ENCODE assay signal across 20 mouse cellular contexts in the genomic region with DNA sequence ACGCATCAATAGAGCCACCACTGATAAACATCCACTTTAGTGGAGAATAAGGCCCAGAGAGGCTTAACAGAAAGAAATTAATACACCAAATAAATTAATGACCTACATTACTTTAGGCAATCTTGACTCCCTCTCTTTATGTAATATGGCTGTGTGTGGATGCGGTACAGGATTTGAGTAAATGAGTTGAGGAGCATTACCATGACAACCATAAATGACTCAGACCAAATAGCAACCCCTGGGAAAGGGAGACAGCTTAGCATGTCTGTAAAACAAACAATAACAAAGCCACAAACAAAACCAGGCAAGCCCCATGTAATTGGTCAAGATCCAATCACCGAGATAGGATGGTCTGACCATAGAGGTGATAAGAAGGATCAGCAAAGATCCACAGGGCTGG.
DNase-seq lines count a peak whose midpoint lies in the region; ATAC-seq and TF ChIP-seq lines count a peak whose summit lies in the region.
"Had no signal": no experiment of that assay in that cellular context is flagged by ENCODE, and none has a peak within 500 bp of the region (broad histone marks: within the 10 kb centered on the region; RNA-seq: fewer than 3 reads in every experiment).

No protein-coding gene starts in this region.

- peaks cover 17% of the 10 kb centered on the region for H3K4me1 ChIP-seq in hindbrain, embryonic 13.5 days (replicated peaks)
- no peaks in the 10 kb centered on the region for H3K4me1 ChIP-seq in hindbrain, embryonic 11.5 days (replicated peaks; ENCODE audit: control insufficient read depth, insufficient read depth, low read length)
- H3K4me1 ChIP-seq in midbrain, embryonic 16.5 days (ENCODE audit: control insufficient read depth, insufficient read depth, low read length), result peaks cover 13% of the 10 kb centered on the region
- H3K4me1 ChIP-seq in midbrain, embryonic 15.5 days, result peaks cover 10% of the 10 kb centered on the region; the same call in 1 of the 2 replicates
- H3K4me1 ChIP-seq in hindbrain, embryonic 16.5 days (ENCODE audit: control insufficient read depth, insufficient read depth, low read depth, low read length), result 0 out of 2 replicates have a peak, but pooled peaks cover 4% of the 10 kb centered on the region
- no peaks in the 10 kb centered on the region for H3K4me1 ChIP-seq in forebrain, embryonic 12.5 days
- H3K4me1 ChIP-seq: embryonic facial prominence, embryonic 10.5 days; heart, embryonic 12.5 days had no signal

- no peak for TF ChIP-seq CTCF in brain, embryonic 14.5 days (IDR thresholded peaks at IDR 0.05; ENCODE audit: borderline replicate concordance, extremely low read depth, insufficient read depth, insufficient read length)

- DNase-seq in hindbrain, embryonic 11.5 days (ENCODE audit: low spot score), result no peak
- peak; percentile 45 for DNase-seq in brain, embryonic 14.5 days (ENCODE audit: low read depth)
- DNase-seq in heart, postnatal 14 days, result no peak
- DNase-seq: adrenal gland, postnatal 14 days; cerebellum, adult 2 months; cerebellum, postnatal 10 days; gastrocnemius, postnatal 25 days; heart, postnatal 36 days had no signal

- H3K27me3 ChIP-seq in hindbrain, embryonic 13.5 days, result no peaks in the 10 kb centered on the region
- H3K27me3 ChIP-seq in hindbrain, embryonic 11.5 days (ENCODE audit: control insufficient read depth, insufficient read depth, low read length), result no peaks in the 10 kb centered on the region
- no peaks in the 10 kb centered on the region for H3K27me3 ChIP-seq in midbrain, embryonic 16.5 days (ENCODE audit: control insufficient read depth, insufficient read depth, low read depth, low read length)
- H3K27me3 ChIP-seq in midbrain, embryonic 15.5 days (replicated peaks), result no peaks in the 10 kb centered on the region
- no peaks in the 10 kb centered on the region for H3K27me3 ChIP-seq in hindbrain, embryonic 16.5 days (replicated peaks; ENCODE audit: control insufficient read depth, insufficient read depth, low read length)
- H3K27me3 ChIP-seq in forebrain, embryonic 12.5 days, result no peaks in the 10 kb centered on the region
- H3K27me3 ChIP-seq: CH12.LX; heart, embryonic 12.5 days had no signal

- no peak for TF ChIP-seq POLR2A in brain, embryonic 14.5 days (IDR thresholded peaks at IDR 0.05; ENCODE audit: borderline replicate concordance, extremely low read depth, insufficient read depth, insufficient read length, poor library complexity, severe bottlenecking)

- no peak overlapping the region for H3K4me2 ChIP-seq in hindbrain, embryonic 13.5 days
- H3K4me2 ChIP-seq in hindbrain, embryonic 11.5 days (replicated peaks; ENCODE audit: low read depth, low read length), result no peak overlapping the region
- H3K4me2 ChIP-seq in midbrain, embryonic 16.5 days (ENCODE audit: low read length), result no peak overlapping the region
- H3K4me2 ChIP-seq in midbrain, embryonic 15.5 days, result no peak overlapping the region
- no peak overlapping the region for H3K4me2 ChIP-seq in hindbrain, embryonic 16.5 days (ENCODE audit: low read length)
- H3K4me2 ChIP-seq in forebrain, embryonic 12.5 days, result no peak overlapping the region
- H3K4me2 ChIP-seq: heart, embryonic 12.5 days had no signal

- WGBS in hindbrain, embryonic 13.5 days, result 61% methylated on average over 3 of the region's 3 CpGs
- 85% methylated on average over 3 of the region's 3 CpGs for WGBS in hindbrain, embryonic 11.5 days
- WGBS in midbrain, embryonic 16.5 days, result 53% methylated on average over 3 of the region's 3 CpGs
- WGBS in midbrain, embryonic 15.5 days, result 58% methylated on average over 3 of the region's 3 CpGs
- 49% methylated on average over 3 of the region's 3 CpGs for WGBS in hindbrain, embryonic 16.5 days
- 78% methylated on average over 3 of the region's 3 CpGs for WGBS in forebrain, embryonic 12.5 days

- no peaks in the 10 kb centered on the region for H3K9me3 ChIP-seq in hindbrain, embryonic 13.5 days
- H3K9me3 ChIP-seq in hindbrain, embryonic 11.5 days (ENCODE audit: control insufficient read depth, low read length), result no peaks in the 10 kb centered on the region
- H3K9me3 ChIP-seq in midbrain, embryonic 16.5 days (replicated peaks; ENCODE audit: control insufficient read depth, low read length, poor library complexity, severe bottlenecking), result no peaks in the 10 kb centered on the region
- H3K9me3 ChIP-seq in midbrain, embryonic 15.5 days, result no peaks in the 10 kb centered on the region
- no peaks in the 10 kb centered on the region for H3K9me3 ChIP-seq in hindbrain, embryonic 16.5 days (ENCODE audit: control insufficient read depth, low read length)
- no peaks in the 10 kb centered on the region for H3K9me3 ChIP-seq in forebrain, embryonic 12.5 days
- H3K9me3 ChIP-seq: embryonic facial prominence, embryonic 10.5 days; heart, embryonic 12.5 days had no signal

- peak; percentile 71; the same call in 1 of the 2 replicates for ATAC-seq in hindbrain, embryonic 13.5 days (ENCODE audit: low FRiP score)
- no peak for ATAC-seq in hindbrain, embryonic 11.5 days (ENCODE audit: low FRiP score)
- peak; percentile 56; the same call in 1 of the 2 replicates for ATAC-seq in midbrain, embryonic 16.5 days
- ATAC-seq in midbrain, embryonic 15.5 days (replicated peaks), result no peak; the same call in 1 of the 2 replicates
- ATAC-seq in hindbrain, embryonic 16.5 days, result peak; percentile 43; the same call in 1 of the 2 replicates
- no peak for ATAC-seq in forebrain, embryonic 12.5 days (ENCODE audit: low FRiP score)
- ATAC-seq: activated CD4-positive, CD25-positive, alpha-beta regulatory T cell, adult 4 months; forebrain, embryonic 16.5 days; intestine, embryonic 16.5 days; Patski had no signal

- H3K4me3 ChIP-seq in hindbrain, embryonic 13.5 days, result no peak overlapping the region
- H3K4me3 ChIP-seq in hindbrain, embryonic 11.5 days (ENCODE audit: low read depth, low read length), result no peak overlapping the region
- H3K4me3 ChIP-seq in midbrain, embryonic 16.5 days (ENCODE audit: low read depth, low read length), result no peak overlapping the region
- no peak overlapping the region for H3K4me3 ChIP-seq in midbrain, embryonic 15.5 days
- no peak overlapping the region for H3K4me3 ChIP-seq in hindbrain, embryonic 16.5 days (ENCODE audit: low read length)
- H3K4me3 ChIP-seq in forebrain, embryonic 12.5 days (replicated peaks), result no peak overlapping the region
- H3K4me3 ChIP-seq: embryonic facial prominence, embryonic 10.5 days; heart, embryonic 12.5 days had no signal

- no peak overlapping the region for H3K9ac ChIP-seq in hindbrain, embryonic 13.5 days
- no peak overlapping the region for H3K9ac ChIP-seq in hindbrain, embryonic 11.5 days (ENCODE audit: low read depth, low read length)
- no peak overlapping the region for H3K9ac ChIP-seq in midbrain, embryonic 16.5 days (ENCODE audit: low read depth, low read length)
- H3K9ac ChIP-seq in midbrain, embryonic 15.5 days, result no peak overlapping the region
- no peak overlapping the region for H3K9ac ChIP-seq in hindbrain, embryonic 16.5 days (ENCODE audit: low read depth, low read length)
- H3K9ac ChIP-seq in forebrain, embryonic 12.5 days, result no peak overlapping the region
- H3K9ac ChIP-seq: heart, embryonic 12.5 days had no signal

- H3K27ac ChIP-seq in hindbrain, embryonic 13.5 days, result peak overlapping the region; percentile 35
- H3K27ac ChIP-seq in hindbrain, embryonic 11.5 days (ENCODE audit: low read depth, low read length), result no peak overlapping the region
- peak overlapping the region; percentile 55; the same call in 1 of the 2 replicates for H3K27ac ChIP-seq in midbrain, embryonic 16.5 days (ENCODE audit: low read length)
- no peak overlapping the region; the same call in 1 of the 2 replicates for H3K27ac ChIP-seq in midbrain, embryonic 15.5 days
- H3K27ac ChIP-seq in hindbrain, embryonic 16.5 days (ENCODE audit: low read depth, low read length), result no peak overlapping the region
- H3K27ac ChIP-seq in forebrain, embryonic 12.5 days, result no peak overlapping the region
- H3K27ac ChIP-seq: embryonic facial prominence, embryonic 10.5 days had no signal

- no peaks in the 10 kb centered on the region for H3K36me3 ChIP-seq in hindbrain, embryonic 13.5 days
- no peaks in the 10 kb centered on the region for H3K36me3 ChIP-seq in hindbrain, embryonic 11.5 days (ENCODE audit: control insufficient read depth, insufficient read depth, low read length)
- no peaks in the 10 kb centered on the region for H3K36me3 ChIP-seq in midbrain, embryonic 16.5 days (ENCODE audit: control insufficient read depth, insufficient read depth, low read length)
- H3K36me3 ChIP-seq in midbrain, embryonic 15.5 days (replicated peaks), result no peaks in the 10 kb centered on the region
- H3K36me3 ChIP-seq in hindbrain, embryonic 16.5 days (ENCODE audit: control insufficient read depth, insufficient read depth, low read length), result no peaks in the 10 kb centered on the region
- H3K36me3 ChIP-seq in forebrain, embryonic 12.5 days (replicated peaks), result no peaks in the 10 kb centered on the region
- H3K36me3 ChIP-seq: embryonic facial prominence, embryonic 10.5 days; heart, embryonic 12.5 days had no signal

- intact Hi-C loops in heart, postnatal 14 days (cut with DNase I), result no loop called here

Comparison
In these comparisons a context has a peak if more than half of its experiments do, and no peak if none do; other contexts are left out.
1. ATAC-seq: peak in hindbrain, embryonic 13.5 days (single experiment), midbrain, embryonic 16.5 days (single experiment) and hindbrain, embryonic 16.5 days (single experiment); none in hindbrain, embryonic 11.5 days (single experiment), midbrain, embryonic 15.5 days (single experiment) and forebrain, embryonic 12.5 days (single experiment).
2. H3K27ac ChIP-seq: peak in hindbrain, embryonic 13.5 days (single experiment) and midbrain, embryonic 16.5 days (single experiment); none in hindbrain, embryonic 11.5 days (single experiment), midbrain, embryonic 15.5 days (single experiment), hindbrain, embryonic 16.5 days (single experiment) and forebrain, embryonic 12.5 days (single experiment).